Mouse (Mus musculus) bone marrow macrophage, adult 2 months (primary cell): ENCODE measurements around the gene Crym.

ENCODE experiments used
- CTCF ChIP-seq: IDR thresholded peaks from 2 replicates; pipeline ENCODE4 v1.5.1; 2012; ENCODE audit warnings: low read depth, mild to moderate bottlenecking, low read length, moderate library complexity
- POLR2A ChIP-seq: IDR thresholded peaks from 2 replicates; pipeline ENCODE4 v1.6.1; 2012; ENCODE audit warnings: mild to moderate bottlenecking, low read depth, low read length, borderline replicate concordance

DNA sequence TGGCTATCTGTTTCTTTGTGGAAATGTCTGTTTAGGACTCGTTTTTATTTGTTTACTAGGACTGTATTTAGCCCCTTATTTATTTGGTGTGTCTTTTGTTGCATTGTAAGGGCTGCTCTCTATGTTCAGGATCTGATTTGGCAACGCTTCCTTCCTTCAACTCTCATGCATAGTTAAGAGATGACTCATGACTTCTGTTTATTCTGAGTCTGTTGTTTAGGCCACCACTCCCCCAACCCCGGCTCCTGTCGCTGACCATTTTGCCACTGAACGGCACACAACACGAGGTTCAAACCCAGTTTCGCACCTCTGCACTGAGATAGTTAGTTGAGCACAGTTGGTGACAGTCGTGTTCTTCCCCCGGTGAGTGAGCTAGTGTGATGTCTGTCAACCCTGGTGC is 4.1 kb upstream of the Crym start:
- TF ChIP-seq CTCF: no peak
- no peak for TF ChIP-seq POLR2A
